Mouse (Mus musculus) hindbrain, embryonic 10.5 days (tissue): ENCODE measurements around the gene Epb42. TPM values are rescaled to one million over a fixed set of nuclear protein-coding genes. Genes with fewer than 3 reads are reported as not detected.
"Not testable (repeated sequence)": the region's sequence is repeated elsewhere in the genome, so short reads cannot be mapped to it uniquely, and the experiment has no call there.

Experiments
- DNase-seq: peaks from one replicate; pipeline ENCODE4 v3.0.0-alpha.2; 2017; ENCODE audit warnings: low spot score
- H3K27ac ChIP-seq: fragments of 300-500 bp; sonication (generic); 2 replicates; pipeline ENCODE4 v1.5.1; 2016; ENCODE audit warnings: mild to moderate bottlenecking, moderate library complexity
- H3K27me3 ChIP-seq: fragments of 300-500 bp; sonication (generic); 2 replicates; pipeline ENCODE4 v1.6.1; 2016; ENCODE audit warnings: mild to moderate bottlenecking; ENCODE audit not compliant: poor library complexity, insufficient read depth, severe bottlenecking
- H3K36me3 ChIP-seq: fragments of 300-500 bp; sonication (generic); 2 replicates; pipeline ENCODE4 v1.6.1; 2016; ENCODE audit warnings: mild to moderate bottlenecking, moderate library complexity
- H3K4me1 ChIP-seq: fragments of 300-500 bp; sonication (generic); replicated peaks from 2 replicates; pipeline ENCODE4 v1.6.1; 2016; ENCODE audit warnings: mild to moderate bottlenecking
- H3K4me3 ChIP-seq: fragments of 300-500 bp; sonication (generic); 2 replicates; pipeline ENCODE4 v1.5.1; 2016; ENCODE audit warnings: mild to moderate bottlenecking, moderate library complexity
- H3K9me3 ChIP-seq: fragments of 300-500 bp; sonication (generic); 2 replicates; pipeline ENCODE4 v1.6.1; 2016; ENCODE audit warnings: mild to moderate bottlenecking, moderate library complexity
- WGBS: fragments of 180-500 bp; shearing (Covaris S2); methylation state at CpG from one replicate; pipeline ENCODE4 v1.1.7; 2016; 5-methylcytosine and 5-hydroxymethylcytosine counted together
- polyA plus RNA-seq: library from polyadenylated mRNA; unstranded; fragments of >200 nt; fragmentation: Nextera tagmentation; extraction: Ambion mirVana; gene quantifications from 2 replicates; pipeline ENCODE4 v1.2.1, GENCODE M21; 2016

Epb42 gene
- polyA plus RNA-seq, 1 experiment from 2014 or later: 7.0 TPM

- H3K27ac ChIP-seq: no peak overlapping the region
- 70% methylated on average over 2 of the region's 2 CpGs for WGBS
- peaks cover 6% of the 10 kb centered on the region; the same call in 1 of the 2 replicates for H3K4me1 ChIP-seq
- no peaks in the 10 kb centered on the region for H3K36me3 ChIP-seq
- no peak for DNase-seq
- no peaks in the 10 kb centered on the region for H3K27me3 ChIP-seq
- no peak overlapping the region for H3K4me3 ChIP-seq
- H3K9me3 ChIP-seq: no peaks in the 10 kb centered on the region
Observed at GRCm38 (mm10) chr2:121003586-121003985, 33.3 kb downstream of the Epb42 start.

DNA sequence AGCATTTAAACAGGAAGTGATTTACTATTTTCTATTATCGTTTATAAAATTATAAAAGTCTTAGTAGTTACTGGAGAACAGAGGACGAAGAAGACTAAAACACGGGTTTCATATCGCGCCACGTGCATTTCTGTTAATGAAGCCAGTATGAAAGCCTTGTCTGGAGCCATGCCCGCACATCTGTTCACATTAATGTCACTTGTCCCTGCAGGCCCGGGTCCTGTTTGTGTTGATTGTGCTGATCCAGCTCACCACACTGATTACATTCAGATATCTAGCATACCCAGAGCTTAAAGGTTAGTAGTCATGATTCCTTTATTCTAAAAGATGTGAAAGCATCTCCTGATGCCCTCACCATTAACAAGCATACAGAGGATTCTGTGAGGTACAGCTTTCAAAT lies 38.0 kb downstream of the Epb42 start:
- Histone ChIP-seq H3K36me3 (no peaks in the 10 kb centered on the region), H3K27me3 (no peaks in the 10 kb centered on the region), H3K4me1 (no peaks in the 10 kb centered on the region), H3K4me3 (no peak overlapping the region), H3K9me3 (no peaks in the 10 kb centered on the region), H3K27ac (no peak overlapping the region)
- WGBS: 90% methylated on average over 8 of the region's 8 CpGs
- no peak for DNase-seq

DNA sequence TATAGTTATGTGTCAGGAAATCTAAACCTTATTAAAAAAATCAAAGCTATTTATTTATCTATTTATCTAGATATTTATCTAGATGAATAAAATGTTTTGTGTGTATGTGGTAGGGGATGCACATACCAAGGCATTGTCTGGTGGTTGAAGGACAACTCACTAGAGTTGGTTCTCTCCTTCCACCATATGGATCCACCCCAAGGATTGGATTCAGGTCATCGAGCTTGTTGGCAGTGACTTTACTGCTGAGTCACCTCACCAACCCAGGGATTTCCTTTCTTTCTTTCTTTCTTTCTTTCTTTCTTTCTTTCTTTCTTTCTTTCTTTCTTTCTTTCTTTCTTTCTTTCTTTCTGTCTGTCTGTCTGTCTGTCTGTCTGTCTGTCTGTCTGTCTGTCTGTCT lies 40.3 kb downstream of the Epb42 start:
- H3K4me3 ChIP-seq, H3K4me1 ChIP-seq, H3K27me3 ChIP-seq, H3K27ac ChIP-seq, H3K36me3 ChIP-seq, H3K9me3 ChIP-seq, DNase-seq: not testable (repeated sequence)
- WGBS: 79% methylated on average over 1 of the region's 1 CpGs

GRCm38 (mm10) chr2:120991196-120991595 lies 45.7 kb downstream of the Epb42 start:
- Histone ChIP-seq H3K4me1 (no peaks in the 10 kb centered on the region), H3K27me3 (no peaks in the 10 kb centered on the region), H3K27ac (no peak overlapping the region), H3K4me3 (no peak overlapping the region), H3K9me3 (no peaks in the 10 kb centered on the region), H3K36me3 (no peaks in the 10 kb centered on the region)
- 78% methylated on average over 4 of the region's 4 CpGs for WGBS
- DNase-seq: no peak

DNA sequence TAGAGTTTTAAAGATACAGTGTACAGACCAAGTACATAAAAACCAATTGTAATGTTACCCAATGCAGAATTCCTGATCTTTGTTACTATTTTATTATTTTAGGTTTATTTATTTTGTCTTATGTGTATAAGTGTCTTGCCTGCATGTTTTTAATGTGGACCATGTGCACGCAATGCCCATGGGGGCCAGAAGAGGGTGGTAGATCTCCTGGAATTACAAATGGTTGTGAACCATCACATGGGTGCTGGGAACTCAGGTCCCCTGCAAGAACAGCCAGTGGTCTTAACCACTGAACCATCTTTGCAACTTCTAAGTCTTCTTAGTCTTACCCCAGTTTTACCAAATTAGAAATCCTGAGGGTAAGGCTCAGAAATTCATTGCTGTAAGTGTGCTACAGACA lies 51.6 kb downstream of the Epb42 start:
- Histone ChIP-seq H3K27me3 (no peaks in the 10 kb centered on the region), H3K36me3 (0 out of 2 replicates have a peak, but pooled peaks cover 3% of the 10 kb centered on the region), H3K9me3 (no peaks in the 10 kb centered on the region), H3K4me1 (no peaks in the 10 kb centered on the region), H3K27ac (no peak overlapping the region), H3K4me3 (no peak overlapping the region)
- 96% methylated on average over 1 of the region's 1 CpGs for WGBS
- no peak for DNase-seq

DNA sequence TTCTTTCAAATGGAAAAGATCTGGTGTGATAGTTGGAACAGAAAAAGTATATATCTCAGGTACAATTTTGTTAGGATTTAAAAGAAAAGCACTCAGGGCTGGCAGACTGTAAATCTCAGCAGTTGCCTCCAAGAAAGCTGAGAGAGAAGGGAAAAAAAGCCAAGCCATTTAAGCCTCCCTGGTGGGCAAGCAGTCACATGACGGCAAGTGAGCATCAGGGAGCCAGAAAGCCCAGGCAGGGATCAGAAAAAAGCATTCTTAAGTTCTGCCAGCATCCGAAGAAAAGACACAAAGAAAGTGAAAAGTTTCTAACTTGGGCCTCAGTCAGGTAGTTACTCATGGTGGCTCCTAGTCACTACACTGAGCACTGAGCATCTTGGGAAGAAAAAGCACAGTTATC lies 53.3 kb downstream of the Epb42 start:
- Histone ChIP-seq H3K27me3 (no peaks in the 10 kb centered on the region), H3K36me3 (0 out of 2 replicates have a peak, but pooled peaks cover 3% of the 10 kb centered on the region), H3K4me1 (no peaks in the 10 kb centered on the region), H3K4me3 (no peak overlapping the region), H3K27ac (no peak overlapping the region), H3K9me3 (no peaks in the 10 kb centered on the region)
- 12% methylated on average over 2 of the region's 2 CpGs for WGBS
- DNase-seq: no peak

GRCm38 (mm10) chr2:120980861-120981260 lies 56.0 kb downstream of the Epb42 start:
- 70% methylated on average over 2 of the region's 2 CpGs for WGBS
- H3K4me3 ChIP-seq: no peak overlapping the region
- H3K4me1 ChIP-seq: peaks cover 16% of the 10 kb centered on the region

GRCm38 (mm10) chr2:120979819-120980218 lies 57.1 kb downstream of the Epb42 start:
- H3K27me3 ChIP-seq: no peaks in the 10 kb centered on the region
- no peaks in the 10 kb centered on the region for H3K9me3 ChIP-seq
- peaks cover 16% of the 10 kb centered on the region for H3K4me1 ChIP-seq
- no peak overlapping the region for H3K27ac ChIP-seq
- no peak overlapping the region for H3K4me3 ChIP-seq
- WGBS: 92% methylated on average over 1 of the region's 1 CpGs
- no peak for DNase-seq
- H3K36me3 ChIP-seq: no peaks in the 10 kb centered on the region

More at GRCm38 (mm10) chr2:120980861-120981260, 56.0 kb downstream of the Epb42 start:
- Histone ChIP-seq H3K27me3 (no peaks in the 10 kb centered on the region), H3K27ac (no peak overlapping the region), H3K9me3 (no peaks in the 10 kb centered on the region), H3K36me3 (0 out of 2 replicates have a peak, but pooled peaks cover 3% of the 10 kb centered on the region)
- DNase-seq: no peak

GRCm38 (mm10) chr2:120978693-120979037 lies 58.2 kb downstream of the Epb42 start:
- DNase-seq: no peak
- Histone ChIP-seq H3K4me3 (no peak overlapping the region), H3K36me3 (no peaks in the 10 kb centered on the region), H3K27me3 (no peaks in the 10 kb centered on the region), H3K27ac (no peak overlapping the region), H3K9me3 (no peaks in the 10 kb centered on the region), H3K4me1 (peaks cover 16% of the 10 kb centered on the region)
- WGBS: 53% methylated on average over 2 of the region's 2 CpGs

DNA sequence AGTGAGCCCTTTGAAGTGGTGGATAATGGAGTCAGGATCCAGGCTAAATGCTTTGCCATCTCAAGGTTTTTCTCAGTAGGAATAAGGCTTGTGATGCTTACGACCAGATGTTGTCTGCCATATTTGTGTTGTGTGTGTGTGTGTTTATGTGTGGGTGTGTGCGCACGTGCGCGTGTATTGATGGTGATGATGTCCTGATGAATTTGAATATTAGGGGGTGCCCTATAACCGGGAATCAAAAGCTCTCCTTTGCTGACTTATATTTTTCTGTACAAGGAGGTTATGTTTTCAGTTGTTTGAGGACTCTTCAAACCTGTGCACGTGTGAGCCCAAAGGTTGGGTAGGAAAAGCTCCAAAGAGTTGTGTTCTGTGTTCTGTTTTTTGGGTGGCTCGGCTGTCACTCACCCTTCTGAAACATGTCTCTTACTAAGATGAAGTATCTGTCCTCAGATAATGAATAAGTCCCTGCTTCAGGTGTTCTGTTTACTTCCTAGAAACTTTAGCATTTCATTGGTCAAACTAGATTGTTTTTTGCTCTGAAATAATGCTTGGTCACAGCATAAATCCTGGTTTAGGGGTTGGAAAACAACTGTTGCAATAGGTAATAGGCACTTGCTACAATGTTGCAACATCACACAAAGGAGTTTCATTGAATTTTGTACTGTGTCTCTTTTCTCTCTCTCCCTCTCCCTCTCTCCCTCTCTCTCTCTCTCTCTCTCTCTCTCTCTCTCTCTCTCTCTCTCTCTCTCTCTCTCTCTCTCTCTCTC lies 58.8 kb downstream of the Epb42 start:
- WGBS: 82% methylated on average over 8 of the region's 8 CpGs
- H3K27me3 ChIP-seq: no peaks in the 10 kb centered on the region
- no peaks in the 10 kb centered on the region for H3K9me3 ChIP-seq
- H3K4me3 ChIP-seq: peak overlapping the region; percentile 88
- H3K4me1 ChIP-seq: peaks cover 16% of the 10 kb centered on the region
- DNase-seq: no peak
- H3K36me3 ChIP-seq: no peaks in the 10 kb centered on the region
- 0 out of 2 replicates have a peak overlapping the region, but pooled peaks have one; percentile 91 for H3K27ac ChIP-seq

GRCm38 (mm10) chr2:120976990-120977925 lies 59.6 kb downstream of the Epb42 start, which contains the start of gene Tmem62:
Gene Tmem62, plus strand, starts transcription at chr2:120977017.
- peak; percentile 61 for DNase-seq
- H3K36me3 ChIP-seq: no peaks in the 10 kb centered on the region
- no peaks in the 10 kb centered on the region for H3K27me3 ChIP-seq
- no peaks in the 10 kb centered on the region for H3K9me3 ChIP-seq
- peak within 1 kb of the TSS; percentile 88 for H3K4me3 ChIP-seq
- H3K4me1 ChIP-seq: peaks cover 20% of the 10 kb centered on the region
- whole genome bisulfite sequencing: 1% methylated on average over 71 of the region's 71 CpGs
- H3K27ac ChIP-seq: peak within 1 kb of the TSS; percentile 91

- WGBS: 51% methylated on average over 4 of the region's 4 CpGs
- Histone ChIP-seq H3K36me3 (no peaks in the 10 kb centered on the region), H3K4me3 (peak overlapping the region; percentile 88), H3K4me1 (peaks cover 21% of the 10 kb centered on the region), H3K9me3 (no peaks in the 10 kb centered on the region), H3K27ac (no peak overlapping the region), H3K27me3 (no peaks in the 10 kb centered on the region)
- no peak for DNase-seq
Observed at GRCm38 (mm10) chr2:120976308-120976707, 60.6 kb downstream of the Epb42 start.

- Histone ChIP-seq H3K4me3 (no peak overlapping the region), H3K27me3 (no peaks in the 10 kb centered on the region), H3K27ac (no peak overlapping the region), H3K9me3 (no peaks in the 10 kb centered on the region), H3K4me1 (peaks cover 34% of the 10 kb centered on the region), H3K36me3 (no peaks in the 10 kb centered on the region)
- DNase-seq: no peak
- WGBS: 15% methylated on average over 5 of the region's 5 CpGs
Observed at GRCm38 (mm10) chr2:120972964-120973363, 63.9 kb downstream of the Epb42 start.
